Comparison of ENCODE assay signal across 5 mouse cellular contexts in the genomic region with DNA sequence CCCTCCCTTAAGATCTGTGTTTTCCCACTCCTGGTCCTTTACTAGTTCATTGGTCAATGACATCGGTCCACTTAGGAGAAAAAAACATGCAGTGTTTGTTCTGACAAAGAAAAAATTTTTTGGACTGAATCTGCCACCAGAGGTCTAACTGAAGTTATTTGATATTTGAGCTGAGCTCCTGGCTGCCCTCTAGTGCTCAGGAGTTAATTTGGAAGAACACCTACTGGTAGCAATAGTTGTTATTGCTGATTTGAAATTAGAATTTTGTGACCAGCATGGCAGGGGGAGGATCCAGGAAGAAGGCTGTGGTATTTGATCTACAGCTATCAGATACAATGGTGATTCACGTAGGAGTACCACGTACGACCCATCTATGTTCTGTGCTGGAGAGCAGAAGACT.
DNase-seq lines count a peak whose midpoint lies in the region; ATAC-seq lines count a peak whose summit lies in the region.

No protein-coding gene starts in this region.

- DNase-seq in adrenal gland, postnatal 10 days, result peak; percentile 0

- ATAC-seq in CD4-positive, CD25-positive, alpha-beta regulatory T cell, adult 4 months, result peak; percentile 71
- peak; percentile 74 for ATAC-seq in frontal cortex, adult (ENCODE audit: low TSS enrichment)
- ATAC-seq in inflammation-experienced regulatory T-cells, adult 6 months, result peak; percentile 21
- peak; percentile 86 for ATAC-seq in megakaryocyte-erythroid progenitor cell, adult 5-6 weeks (replicated peaks; ENCODE audit: low FRiP score, low TSS enrichment, poor library complexity, severe bottlenecking)

Comparison
In these comparisons a context has a peak if more than half of its experiments do, and no peak if none do; other contexts are left out.
1. Peak in every context shown above with its lines: DNase-seq and ATAC-seq.
2. ATAC-seq: peak in every context shown above with its lines; median percentile 86 in megakaryocyte-erythroid progenitor cell, adult 5-6 weeks; 74 in frontal cortex, adult; 71 in CD4-positive, CD25-positive, alpha-beta regulatory T cell, adult 4 months; 21 in inflammation-experienced regulatory T-cells, adult 6 months.